Mouse (Mus musculus) B cell, adult (primary cell): Measurements from ENCODE around the gene Atp7a. TPM values are rescaled to one million over a fixed set of nuclear protein-coding genes. Genes with fewer than 3 reads are reported as not detected.

Source experiments
- total RNA-seq: library from RNA; stranded (reverse); gene quantifications from 4 replicates; pipeline ENCODE4 v1.2.4, GENCODE M21; 2023; ENCODE audit not compliant: inconsistent age

The Atp7a gene
- total RNA-seq: 12.9 to 16.9 TPM (median 15.2 TPM) in 4 replicates

DNA sequence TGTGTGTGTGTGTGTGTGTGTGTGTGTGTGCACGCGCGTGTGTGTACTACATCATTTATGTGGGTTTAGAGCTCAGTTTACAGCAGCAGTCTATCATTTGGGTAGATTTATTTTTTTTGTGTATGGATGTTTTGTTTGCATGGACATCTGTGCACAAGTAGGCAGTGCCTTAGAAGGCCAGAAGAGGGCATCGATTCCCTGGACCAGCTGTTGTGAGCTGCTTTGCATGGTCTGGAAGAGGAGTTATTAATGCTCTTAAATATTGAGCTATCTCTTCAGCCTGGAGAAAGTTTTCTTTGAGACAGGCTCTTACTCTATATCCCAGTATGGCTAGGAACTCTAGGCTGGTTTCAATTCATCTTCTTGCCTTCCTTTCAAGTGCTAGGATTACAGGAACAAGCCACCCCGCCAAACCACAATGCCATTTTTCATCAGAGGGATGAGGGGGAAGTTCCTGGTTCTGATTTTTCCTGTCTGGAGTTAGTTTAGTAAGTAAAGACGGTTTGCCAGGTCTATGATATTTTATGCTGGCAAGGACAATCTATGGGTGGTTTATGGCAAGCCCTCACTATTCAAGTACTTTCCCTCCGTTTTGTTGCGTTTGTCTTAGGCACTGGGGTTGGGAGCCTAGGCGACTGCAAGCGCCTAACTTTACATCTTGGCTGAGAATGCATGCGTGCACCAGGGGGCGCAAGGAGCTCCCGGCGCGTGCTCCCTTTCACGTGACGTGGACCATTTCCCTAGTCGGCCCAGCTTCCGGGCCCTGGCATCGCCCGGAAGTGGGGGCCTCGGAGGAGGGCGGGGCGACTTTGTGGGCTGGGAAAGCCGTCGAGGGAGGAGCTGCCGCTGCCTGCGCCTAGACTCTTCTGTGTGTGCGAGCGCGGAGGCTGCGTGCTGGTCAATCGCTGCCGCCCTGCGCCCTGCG is at the start of gene Atp7a:
TSS of gene Atp7a (plus strand) at position 859 of the 925 bp plus-strand sequence.

GRCm38 (mm10) chrX:106011465-106012159 is 15.5 kb upstream of the Atp7a start, which contains the start of gene Magt1:
Magt1 (minus strand) TSS chrX:106011906.

GRCm38 (mm10) chrX:106015571-106016322 is 11.3 kb upstream of the Atp7a start, which contains the start of gene Cox7b:
Cox7b (plus strand) TSS chrX:106015700.

GRCm38 (mm10) chrX:106142936-106143335 is 115.9 kb downstream of the Atp7a start, which contains the start of gene Tlr13:
Tlr13 (plus strand) TSS chrX:106143204.

Other genes with a start within 250 kb of the Atp7a start
- 211 to 240 TPM (median 227 TPM) in 4 replicates for gene Atrx, start 97.9 kb upstream of the Atp7a start, total RNA-seq
- 34.0 to 41.2 TPM (median 35.9 TPM) in 4 replicates for gene Magt1, start 15.4 kb upstream of the Atp7a start, total RNA-seq
- 108 to 126 TPM (median 114 TPM) in 4 replicates for gene Cox7b, start 11.6 kb upstream of the Atp7a start, total RNA-seq
- 0.27 to 0.84 TPM (median 0.45 TPM) in 4 replicates for gene Tlr13, start 115.9 kb downstream of the Atp7a start, total RNA-seq
- gene Pgk1, start 159.8 kb downstream of the Atp7a start, total RNA-seq: 79.7 to 94.1 TPM (median 85.9 TPM) in 4 replicates
- 11.6 to 12.4 TPM (median 12.2 TPM) in 4 replicates for gene Taf9b, start 193.9 kb downstream of the Atp7a start, total RNA-seq
- not detected in 4 replicates for gene Fnd3c2, start 228.1 kb downstream of the Atp7a start, total RNA-seq